Mouse (Mus musculus) liver, postnatal 0 days (tissue): ENCODE measurements around the gene Tmem135.

Source experiments
- CTCF ChIP-seq: sonication (generic); IDR thresholded peaks from 2 replicates; pipeline ENCODE4 v1.5.1; 2016; ENCODE audit warnings: antibody characterized with exemption, low read depth
- EP300 ChIP-seq: IDR thresholded peaks from 2 replicates; pipeline ENCODE4 v1.6.1; 2016; ENCODE audit warnings: antibody characterized with exemption, low read depth, mild to moderate bottlenecking

- TF ChIP-seq CTCF (peak; percentile 37), EP300 (no peak)
These were observed 92.5 kb downstream of the Tmem135 start for GRCm38 (mm10) chr7:89311555-89311954.
